Mouse (Mus musculus) forebrain, embryonic 15.5 days (tissue): ENCODE measurements around the gene Arhgef15. TPM values are rescaled to one million over a fixed set of nuclear protein-coding genes. Genes with fewer than 3 reads are reported as not detected.
"Not testable (repeated sequence)": the region's sequence is repeated elsewhere in the genome, so short reads cannot be mapped to it uniquely, and the experiment has no call there.

Experiments
- ATAC-seq: fragments of 200-750 bp; cut with Nextera tagmentation; replicated peaks from 2 replicates; pipeline ENCODE4 v1.8.0; 2017; ENCODE audit warnings: mild to moderate bottlenecking, moderate TSS enrichment, moderate library complexity
- H3K27ac ChIP-seq: fragments of 300-500 bp; sonication (generic); replicated peaks from 2 replicates; pipeline ENCODE4 v1.5.1; 2015; ENCODE audit warnings: mild to moderate bottlenecking, inconsistent platforms
- H3K27me3 ChIP-seq: fragments of 300-500 bp; sonication (generic); 2 replicates; pipeline ENCODE4 v1.6.1; 2015; ENCODE audit warnings: inconsistent platforms
- H3K36me3 ChIP-seq: fragments of 300-500 bp; sonication (generic); 2 replicates; pipeline ENCODE4 v1.6.1; 2015; ENCODE audit warnings: mild to moderate bottlenecking, inconsistent platforms
- H3K4me1 ChIP-seq: fragments of 300-500 bp; sonication (generic); 2 replicates; pipeline ENCODE4 v1.6.1; 2015; ENCODE audit warnings: inconsistent platforms
- H3K4me2 ChIP-seq: fragments of 300-500 bp; sonication (generic); replicated peaks from 2 replicates; pipeline ENCODE4 v1.6.1; 2015; ENCODE audit warnings: mild to moderate bottlenecking, inconsistent platforms
- H3K4me3 ChIP-seq: fragments of 300-500 bp; sonication (generic); 2 replicates; pipeline ENCODE4 v1.5.1; 2015; ENCODE audit warnings: mild to moderate bottlenecking, inconsistent platforms
- H3K9ac ChIP-seq: fragments of 300-500 bp; sonication (generic); replicated peaks from 2 replicates; pipeline ENCODE4 v1.6.1; 2015; ENCODE audit warnings: mild to moderate bottlenecking, inconsistent platforms
- H3K9me3 ChIP-seq: fragments of 300-500 bp; sonication (generic); 2 replicates; pipeline ENCODE4 v1.6.1; 2016; ENCODE audit warnings: inconsistent platforms
- WGBS: fragments of 180-500 bp; shearing (Covaris S2); methylation state at CpG from one replicate; pipeline ENCODE4 v1.1.7; 2015; ENCODE audit warnings: mixed read lengths; 5-methylcytosine and 5-hydroxymethylcytosine counted together
- polyA plus RNA-seq: library from polyadenylated mRNA; unstranded; fragments of >200 nt; fragmentation: Nextera tagmentation; extraction: Ambion mirVana; gene quantifications from 2 replicates; pipeline ENCODE4 v1.2.1, GENCODE M21; 2015

Gene Arhgef15
- polyA plus RNA-seq: 7.0 and 8.2 TPM in 2 replicates

GRCm38 (mm10) chr11:68957308-68957707 lies at the start of gene Arhgef15:
TSS of gene Arhgef15 (minus strand) at chr11:68957480.
- no peaks in the 10 kb centered on the region for H3K9me3 ChIP-seq
- ATAC-seq: no peak
- H3K4me2 ChIP-seq: no peak within 1 kb of the TSS
- H3K9ac ChIP-seq: no peak within 1 kb of the TSS
- peaks cover 8% of the 10 kb centered on the region; the same call in 1 of the 2 replicates for H3K27me3 ChIP-seq
- WGBS: 37% methylated on average over 8 of the region's 8 CpGs
- H3K27ac ChIP-seq: no peak within 1 kb of the TSS
- peaks cover 17% of the 10 kb centered on the region for H3K4me1 ChIP-seq
- H3K36me3 ChIP-seq: no peaks in the 10 kb centered on the region
- no peak within 1 kb of the TSS for H3K4me3 ChIP-seq

GRCm38 (mm10) chr11:69006575-69006974 lies 49.3 kb upstream of the Arhgef15 start:
- not testable (repeated sequence) for H3K36me3 ChIP-seq, H3K27me3 ChIP-seq, H3K9ac ChIP-seq, H3K9me3 ChIP-seq, ATAC-seq, H3K4me2 ChIP-seq, H3K27ac ChIP-seq, H3K4me3 ChIP-seq
- peaks cover 23% of the 10 kb centered on the region for H3K4me1 ChIP-seq

GRCm38 (mm10) chr11:69005193-69005592 lies 47.9 kb upstream of the Arhgef15 start:
- no peak overlapping the region for H3K4me3 ChIP-seq
- H3K36me3 ChIP-seq: peaks cover 23% of the 10 kb centered on the region
- H3K4me2 ChIP-seq: no peak overlapping the region
- H3K9ac ChIP-seq: no peak overlapping the region
- ATAC-seq: no peak
- peaks cover 13% of the 10 kb centered on the region for H3K4me1 ChIP-seq
- H3K27me3 ChIP-seq: no peaks in the 10 kb centered on the region
- no peaks in the 10 kb centered on the region for H3K9me3 ChIP-seq
- H3K27ac ChIP-seq: no peak overlapping the region
- WGBS: 87% methylated on average over 7 of the region's 7 CpGs

- Histone ChIP-seq H3K4me1 (peaks cover 13% of the 10 kb centered on the region), H3K9me3 (no peaks in the 10 kb centered on the region), H3K4me2 (no peak overlapping the region), H3K9ac (no peak overlapping the region), H3K36me3 (peaks cover 38% of the 10 kb centered on the region), H3K27ac (no peak overlapping the region), H3K27me3 (no peaks in the 10 kb centered on the region), H3K4me3 (no peak overlapping the region)
- 70% methylated on average over 4 of the region's 4 CpGs for WGBS
- no peak for ATAC-seq
Measured at GRCm38 (mm10) chr11:69003592-69003991, 46.3 kb upstream of the Arhgef15 start.

GRCm38 (mm10) chr11:69002782-69003181 lies 45.5 kb upstream of the Arhgef15 start:
- not testable (repeated sequence) for H3K4me2 ChIP-seq, H3K27me3 ChIP-seq, H3K9ac ChIP-seq, ATAC-seq, H3K27ac ChIP-seq, H3K9me3 ChIP-seq, H3K4me3 ChIP-seq
- 94% methylated on average over 4 of the region's 4 CpGs for WGBS
- H3K4me1 ChIP-seq: peaks cover 10% of the 10 kb centered on the region
- H3K36me3 ChIP-seq: peaks cover 46% of the 10 kb centered on the region

GRCm38 (mm10) chr11:68997080-68997479 lies 39.8 kb upstream of the Arhgef15 start:
- no peak overlapping the region for H3K4me3 ChIP-seq
- peaks cover 85% of the 10 kb centered on the region for H3K36me3 ChIP-seq
- H3K27me3 ChIP-seq: no peaks in the 10 kb centered on the region
- no peak overlapping the region for H3K27ac ChIP-seq
- H3K9me3 ChIP-seq: no peaks in the 10 kb centered on the region
- no peak overlapping the region for H3K4me2 ChIP-seq
- 93% methylated on average over 4 of the region's 4 CpGs for WGBS
- H3K9ac ChIP-seq: no peak overlapping the region
- H3K4me1 ChIP-seq: no peaks in the 10 kb centered on the region
- no peak for ATAC-seq

- no peak overlapping the region for H3K9ac ChIP-seq
- no peaks in the 10 kb centered on the region for H3K4me1 ChIP-seq
- WGBS: 93% methylated on average over 3 of the region's 3 CpGs
- H3K36me3 ChIP-seq: peaks cover 85% of the 10 kb centered on the region
- H3K4me2 ChIP-seq: no peak overlapping the region
- no peak overlapping the region for H3K4me3 ChIP-seq
- H3K27ac ChIP-seq: no peak overlapping the region
- ATAC-seq: no peak
- H3K9me3 ChIP-seq: no peaks in the 10 kb centered on the region
- no peaks in the 10 kb centered on the region for H3K27me3 ChIP-seq
Measured at GRCm38 (mm10) chr11:68994377-68994776, 37.1 kb upstream of the Arhgef15 start.

GRCm38 (mm10) chr11:68993122-68993521 lies 35.8 kb upstream of the Arhgef15 start:
- Histone ChIP-seq H3K9me3 (no peaks in the 10 kb centered on the region), H3K4me2 (no peak overlapping the region), H3K4me3 (no peak overlapping the region), H3K27me3 (no peaks in the 10 kb centered on the region), H3K4me1 (no peaks in the 10 kb centered on the region), H3K36me3 (peaks cover 78% of the 10 kb centered on the region), H3K27ac (no peak overlapping the region), H3K9ac (no peak overlapping the region)
- ATAC-seq: no peak
- WGBS: 90% methylated on average over 7 of the region's 7 CpGs

GRCm38 (mm10) chr11:68988341-68988740 lies 31.1 kb upstream of the Arhgef15 start:
- WGBS: 95% methylated on average over 17 of the region's 17 CpGs
- Histone ChIP-seq H3K4me3 (no peak overlapping the region), H3K9me3 (no peaks in the 10 kb centered on the region), H3K4me1 (no peaks in the 10 kb centered on the region), H3K9ac (no peak overlapping the region), H3K27ac (no peak overlapping the region), H3K4me2 (no peak overlapping the region), H3K27me3 (no peaks in the 10 kb centered on the region), H3K36me3 (peaks cover 56% of the 10 kb centered on the region)
- no peak for ATAC-seq

- H3K27ac ChIP-seq: no peak overlapping the region
- H3K36me3 ChIP-seq: peaks cover 52% of the 10 kb centered on the region
Measured at GRCm38 (mm10) chr11:68987365-68987882, 30.1 kb upstream of the Arhgef15 start.

GRCm38 (mm10) chr11:68982639-68983369 lies 25.5 kb upstream of the Arhgef15 start:
- Histone ChIP-seq H3K9me3 (no peaks in the 10 kb centered on the region), H3K27me3 (no peaks in the 10 kb centered on the region), H3K4me2 (no peak overlapping the region), H3K27ac (no peak overlapping the region), H3K4me3 (no peak overlapping the region), H3K4me1 (no peaks in the 10 kb centered on the region), H3K9ac (no peak overlapping the region), H3K36me3 (peaks cover 13% of the 10 kb centered on the region)
- WGBS: 27% methylated on average over 4 of the region's 4 CpGs
- no peak for ATAC-seq

More at GRCm38 (mm10) chr11:68987365-68987882, 30.1 kb upstream of the Arhgef15 start:
- no peaks in the 10 kb centered on the region for H3K4me1 ChIP-seq
- H3K9ac ChIP-seq: no peak overlapping the region
- ATAC-seq: no peak
- H3K4me2 ChIP-seq: no peak overlapping the region
- no peaks in the 10 kb centered on the region for H3K9me3 ChIP-seq
- H3K27me3 ChIP-seq: no peaks in the 10 kb centered on the region
- H3K4me3 ChIP-seq: no peak overlapping the region
- WGBS: 87% methylated on average over 11 of the region's 11 CpGs

GRCm38 (mm10) chr11:68980919-68981318 lies 23.6 kb upstream of the Arhgef15 start:
- Histone ChIP-seq H3K9ac (no peak overlapping the region), H3K4me2 (no peak overlapping the region), H3K9me3 (no peaks in the 10 kb centered on the region), H3K27me3 (no peaks in the 10 kb centered on the region), H3K4me3 (no peak overlapping the region), H3K4me1 (no peaks in the 10 kb centered on the region), H3K27ac (no peak overlapping the region), H3K36me3 (no peaks in the 10 kb centered on the region)
- no peak for ATAC-seq
- WGBS: 76% methylated on average over 3 of the region's 3 CpGs

GRCm38 (mm10) chr11:68979320-68979733 lies 22.0 kb upstream of the Arhgef15 start:
- no peak overlapping the region for H3K4me2 ChIP-seq
- H3K4me3 ChIP-seq: no peak overlapping the region
- H3K9me3 ChIP-seq: no peaks in the 10 kb centered on the region
- no peak overlapping the region for H3K9ac ChIP-seq
- no peaks in the 10 kb centered on the region for H3K36me3 ChIP-seq
- WGBS: 59% methylated on average over 5 of the region's 5 CpGs
- H3K4me1 ChIP-seq: no peaks in the 10 kb centered on the region
- ATAC-seq: no peak
- no peak overlapping the region for H3K27ac ChIP-seq
- no peaks in the 10 kb centered on the region for H3K27me3 ChIP-seq
